Mouse (Mus musculus): ENCODE data around the gene Krt14.

DNA sequence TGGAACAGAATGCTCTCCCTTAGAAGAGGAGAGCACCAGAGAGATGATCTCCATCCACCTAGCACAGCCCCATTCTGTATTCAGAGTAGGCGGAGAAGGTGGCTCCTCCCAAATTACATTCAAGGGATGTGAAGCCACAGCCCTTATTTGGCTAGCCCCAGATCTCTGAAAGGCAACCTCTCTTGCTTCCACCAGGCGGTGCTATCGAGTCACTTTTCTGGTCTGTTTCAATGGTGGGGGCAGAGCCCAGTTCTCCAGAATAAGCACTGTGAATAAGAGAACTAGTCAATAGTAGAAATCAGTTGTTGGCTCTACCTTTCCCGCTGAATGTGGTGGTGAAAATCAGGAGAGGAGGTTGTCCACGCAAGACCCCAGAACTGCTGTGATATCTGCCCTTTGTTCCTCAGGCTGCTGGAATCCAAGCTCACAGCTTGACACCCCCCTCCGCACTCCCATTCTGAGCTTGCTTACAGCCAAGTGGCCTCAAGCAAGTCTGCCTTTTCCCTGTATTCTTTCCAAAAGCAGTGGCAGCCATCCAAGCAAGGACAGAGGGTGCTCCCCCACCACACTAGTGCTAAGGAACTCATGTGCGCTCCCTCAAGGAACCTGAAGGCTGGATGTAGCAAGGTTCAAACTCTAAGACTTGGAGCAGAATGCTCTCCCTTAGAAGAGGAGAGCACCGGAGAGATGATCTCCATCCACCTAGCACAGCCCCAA lies 7.1 kb downstream of the Krt14 start:
- TF ChIP-seq CTCF (conservative IDR thresholded peaks at IDR 0.05; ENCODE audit: low read length) (peak; percentile 98), POU5F1 (IDR thresholded peaks at IDR 0.05; ENCODE audit: borderline replicate concordance, low read length) (no peak)
